Mouse (Mus musculus): ENCODE measurements around the gene Acyp1.

- no peak for TF ChIP-seq CTCF (IDR thresholded peaks at IDR 0.05; ENCODE audit: low read depth)
- TF ChIP-seq EP300 (IDR thresholded peaks at IDR 0.05; ENCODE audit: low read depth): no peak
Measured at GRCm38 (mm10) chr12:85289157-85290000, 1.1 kb upstream of the Acyp1 start.

Measured in liver, embryonic 14.5 days (tissue).